Comparison of ENCODE assay signal across 9 mouse cellular contexts in genomic region chr10:37338073-37338912, GRCm38 (mm10).
DNase-seq lines count a peak whose midpoint lies in the region; ATAC-seq lines count a peak whose summit lies in the region.
"Had no signal": no experiment of that assay in that cellular context is flagged by ENCODE, and none has a peak within 500 bp of the region (broad histone marks: within the 10 kb centered on the region; RNA-seq: fewer than 3 reads in every experiment).

No protein-coding gene starts in this region.

- WGBS in forebrain, embryonic 14.5 days, result 75% methylated on average over 4 of the region's 4 CpGs

- peak; percentile 44 for ATAC-seq in inflammation-experienced regulatory T-cells, adult 6 months
- ATAC-seq in forebrain, embryonic 14.5 days, result no peak
- ATAC-seq: midbrain, embryonic 13.5 days had no signal

- no peaks in the 10 kb centered on the region for H3K36me3 ChIP-seq in forebrain, embryonic 14.5 days (ENCODE audit: control insufficient read depth, insufficient read depth, low read length)
- H3K36me3 ChIP-seq: midbrain, embryonic 13.5 days had no signal

- no peak overlapping the region for H3K27ac ChIP-seq in forebrain, embryonic 14.5 days (ENCODE audit: low read depth, low read length)
- H3K27ac ChIP-seq: midbrain, embryonic 13.5 days had no signal

- no peak overlapping the region for H3K9ac ChIP-seq in forebrain, embryonic 14.5 days (ENCODE audit: low read length)
- H3K9ac ChIP-seq: midbrain, embryonic 13.5 days had no signal

- no peaks in the 10 kb centered on the region for H3K4me1 ChIP-seq in forebrain, embryonic 14.5 days (ENCODE audit: control insufficient read depth, insufficient read depth, low read length)
- H3K4me1 ChIP-seq: midbrain, embryonic 13.5 days had no signal

- no peaks in the 10 kb centered on the region for H3K9me3 ChIP-seq in forebrain, embryonic 14.5 days (replicated peaks; ENCODE audit: control insufficient read depth, low read length)
- H3K9me3 ChIP-seq: midbrain, embryonic 13.5 days had no signal

- peak; percentile 21 for DNase-seq in layer of hippocampus, adult 11-12 months (ENCODE audit: low spot score)
- no peak for DNase-seq in layer of hippocampus, postnatal 25 days (ENCODE audit: extremely low spot score in 1 of 2, low spot score in 1 of 2)
- DNase-seq in brain, adult 2 months (ENCODE audit: low read depth, low spot score), result peak; percentile 53
- DNase-seq in spleen, postnatal 36 days (ENCODE audit: low spot score in 2 of 2), result peak; percentile 83 to 85
- DNase-seq in forebrain, embryonic 14.5 days (ENCODE audit: low spot score), result no peak
- no peak for DNase-seq in yolk sac, embryonic 10.5 days (ENCODE audit: low spot score)
- DNase-seq: thymus, adult 2 months had no signal

- no peak overlapping the region for H3K4me2 ChIP-seq in forebrain, embryonic 14.5 days (ENCODE audit: low read length)
- H3K4me2 ChIP-seq: midbrain, embryonic 13.5 days had no signal

- no peak overlapping the region for H3K4me3 ChIP-seq in forebrain, embryonic 14.5 days (ENCODE audit: low read depth, low read length)
- H3K4me3 ChIP-seq: midbrain, embryonic 13.5 days had no signal

- no peaks in the 10 kb centered on the region for H3K27me3 ChIP-seq in forebrain, embryonic 14.5 days (replicated peaks; ENCODE audit: control insufficient read depth, insufficient read depth, low read length)
- H3K27me3 ChIP-seq: midbrain, embryonic 13.5 days had no signal

Comparison
In these comparisons a context has a peak if more than half of its experiments do, and no peak if none do; other contexts are left out.
1. DNase-seq: peak in layer of hippocampus, adult 11-12 months (single experiment), brain, adult 2 months (single experiment) and spleen, postnatal 36 days (2 of 2); none in layer of hippocampus, postnatal 25 days (0 of 2), forebrain, embryonic 14.5 days (single experiment) and yolk sac, embryonic 10.5 days (single experiment).